Mouse (Mus musculus) ES-E14 (cell line): ENCODE measurements around the gene Ndufv1. TPM values are rescaled to one million over a fixed set of nuclear protein-coding genes. Genes with fewer than 3 reads are reported as not detected.
A peak's percentile ranks its signal among the peaks of the same experiment; 100 is the strongest.

Experiments
- DNase-seq: peaks from one replicate; pipeline ENCODE4 v3.0.0-alpha.2; 2013; ENCODE audit warnings: low read depth, low spot score
- H3K27ac ChIP-seq: 2 replicates; pipeline ENCODE4 v1.5.1; 2012; ENCODE audit warnings: low read depth, mild to moderate bottlenecking, low read length, moderate library complexity, mixed read lengths; ENCODE audit not compliant: poor library complexity, insufficient read depth, severe bottlenecking
- H3K36me3 ChIP-seq: 2 replicates; pipeline ENCODE4 v1.6.1; 2012; ENCODE audit warnings: mild to moderate bottlenecking, low read length, moderate library complexity, mixed read lengths; ENCODE audit not compliant: control insufficient read depth, poor library complexity, insufficient read depth, severe bottlenecking
- H3K4me1 ChIP-seq, 2 experiments: fragments of 150-350 bp in 1 of 2; sonication (generic) in 1 of 2; 2 replicates each; pipeline ENCODE4 v1.6.1; 2012; ENCODE audit warnings: low read length in 2 of 2, mild to moderate bottlenecking in 1 of 2, mixed read lengths in 1 of 2; ENCODE audit not compliant: control insufficient read depth in 2 of 2, insufficient read depth in 2 of 2, poor library complexity in 1 of 2
- H3K4me3 ChIP-seq, 2 experiments: fragments of 150-350 bp in 1 of 2; sonication (generic) in 1 of 2; 2 replicates each; pipeline ENCODE4 v1.5.1; 2012; ENCODE audit warnings: low read length in 2 of 2, low read depth in 1 of 2, mild to moderate bottlenecking in 1 of 2, mixed read lengths in 1 of 2; ENCODE audit not compliant: insufficient read depth in 1 of 2, poor library complexity in 1 of 2, severe bottlenecking in 1 of 2
- H3K9ac ChIP-seq: 2 replicates; pipeline ENCODE4 v1.6.1; 2012; ENCODE audit warnings: low read depth, mild to moderate bottlenecking, low read length, mixed read lengths; ENCODE audit not compliant: poor library complexity, insufficient read depth, severe bottlenecking
- H3K9me3 ChIP-seq: fragments of 150-350 bp; sonication (generic); 2 replicates; pipeline ENCODE4 v1.6.1; 2012; ENCODE audit warnings: low read depth, mild to moderate bottlenecking, low read length; ENCODE audit not compliant: control insufficient read depth, insufficient read depth
- CHD2 ChIP-seq: IDR thresholded peaks from 2 replicates; pipeline ENCODE4 v1.6.1; 2014; ENCODE audit warnings: mild to moderate bottlenecking, low read depth, low read length, inconsistent platforms
- HCFC1 ChIP-seq: IDR thresholded peaks from 2 replicates; pipeline ENCODE4 v1.6.1; 2012; ENCODE audit warnings: low read length, inconsistent platforms, borderline replicate concordance; ENCODE audit not compliant: insufficient read depth
- MAFK ChIP-seq: IDR thresholded peaks from 2 replicates; pipeline ENCODE4 v1.6.1; 2014; ENCODE audit warnings: mild to moderate bottlenecking, low read depth, low read length, inconsistent platforms; ENCODE audit not compliant: insufficient read depth
- ZC3H11A ChIP-seq: IDR thresholded peaks from 2 replicates; pipeline ENCODE4 v1.6.1; 2012; ENCODE audit warnings: low read depth, mild to moderate bottlenecking, inconsistent platforms, low read length, borderline replicate concordance
- ZNF384 ChIP-seq: IDR thresholded peaks from 2 replicates; pipeline ENCODE4 v1.6.1; 2012; ENCODE audit warnings: low read depth, low read length, inconsistent platforms
- in situ Hi-C, 2 experiments: fragments of 600-800 bp; cut with MboI; formaldehyde crosslinking; loops; one replicate each; pipeline ENCODE4 v1.15.1; 2025; ENCODE audit warnings: low sequenced_read_pairs in 2 of 2, inconsistent platforms in 1 of 2; ENCODE audit not compliant: unreplicated experiment in 2 of 2
- total RNA-seq: library from RNA; depleted of rRNA; stranded (reverse); fragments of 300-350 nt; gene quantifications from 2 replicates; pipeline ENCODE4 v1.2.3, GENCODE M21; 2012; rRNA removed

Ndufv1 gene
- total RNA-seq, 1 experiment: 182 TPM

DNA sequence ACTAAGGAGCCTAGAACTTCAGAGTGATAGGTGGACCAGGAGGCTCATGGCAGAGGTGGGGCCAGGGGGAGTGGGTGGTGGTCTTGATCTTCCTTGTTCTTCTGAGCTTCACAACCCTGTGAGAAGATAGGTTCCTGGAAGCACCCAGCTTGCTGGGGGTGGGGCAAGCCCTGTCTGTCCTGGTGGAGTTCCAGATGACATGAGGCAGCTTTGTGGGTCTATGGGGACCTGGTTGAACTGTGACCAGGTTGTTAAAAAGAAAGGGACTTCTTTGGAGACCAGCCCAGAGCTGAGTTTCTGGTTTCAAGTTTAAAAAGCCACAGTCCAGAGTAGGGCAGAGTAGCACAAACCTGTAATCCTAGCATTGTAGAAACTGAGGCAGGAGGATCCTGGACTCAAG, 53.6 kb downstream of the Ndufv1 start:
- in situ Hi-C loops: no loop called here
- no peaks in the 10 kb centered on the region for H3K4me1 ChIP-seq
- no peak overlapping the region for H3K4me3 ChIP-seq
- no peak for DNase-seq
- H3K9me3 ChIP-seq: no peaks in the 10 kb centered on the region
- H3K36me3 ChIP-seq: no peaks in the 10 kb centered on the region
- no peak for TF ChIP-seq CHD2
- TF ChIP-seq ZC3H11A: no peak
- TF ChIP-seq MAFK: no peak
- TF ChIP-seq HCFC1: no peak
- TF ChIP-seq ZNF384: no peak
- H3K9ac ChIP-seq: no peak overlapping the region
- H3K27ac ChIP-seq: no peak overlapping the region

- in situ Hi-C loops: no loop called here
Measured at GRCm38 (mm10) chr19:3958470-3958869, 54.1 kb downstream of the Ndufv1 start, which contains the start of gene Aldh3b3. Gene Aldh3b3 (plus strand): TSS chr19:3958645.

More at GRCm38 (mm10) chr19:3958470-3958869, 54.1 kb downstream of the Ndufv1 start, which contains the start of gene Aldh3b3:
- Histone ChIP-seq H3K36me3 (no peaks in the 10 kb centered on the region), H3K9ac (no peak within 1 kb of the TSS), H3K4me3 (no peak within 1 kb of the TSS), H3K4me1 (no peaks in the 10 kb centered on the region), H3K9me3 (no peaks in the 10 kb centered on the region), H3K27ac (peak within 1 kb of the TSS; percentile 5; the same call in 1 of the 2 replicates)
- TF ChIP-seq CHD2 (no peak), MAFK (no peak), ZNF384 (no peak), HCFC1 (no peak), ZC3H11A (no peak)
- DNase-seq: no peak

Other genes starting within 250 kb of the Ndufv1 start
- gene Kmt5b, start 245.4 kb downstream of the Ndufv1 start, total RNA-seq: 25.9 and 27.2 TPM in 2 replicates
- gene Chka, start 161.0 kb downstream of the Ndufv1 start, total RNA-seq: 79.6 and 86.1 TPM in 2 replicates
- 55.2 and 75.8 TPM in 2 replicates for gene Tcirg1, start 105.7 kb downstream of the Ndufv1 start, total RNA-seq
- gene Ndufs8, start 100.0 kb downstream of the Ndufv1 start, total RNA-seq: 134 and 135 TPM in 2 replicates
- 0.76 and 1.4 TPM in 2 replicates for gene Aldh3b1, start 83.0 kb downstream of the Ndufv1 start, total RNA-seq
- 3.9 and 9.5 TPM in 2 replicates for gene Unc93b1, start 77.6 kb downstream of the Ndufv1 start, total RNA-seq
- not detected in 2 replicates for gene Aldh3b3, start 54.2 kb downstream of the Ndufv1 start, total RNA-seq
- gene Aldh3b2, start 40.5 kb downstream of the Ndufv1 start, total RNA-seq: 0.21 and 0.62 TPM in 2 replicates
- gene Acy3, start 26.2 kb downstream of the Ndufv1 start, total RNA-seq: 2.1 and 2.4 TPM in 2 replicates
- not detected in 2 replicates for gene Tbx10, start 20.1 kb downstream of the Ndufv1 start, total RNA-seq
- gene Nudt8, start 12.2 kb downstream of the Ndufv1 start, total RNA-seq: 22.4 and 27.2 TPM in 2 replicates
- gene Gm49405, start 12.2 kb downstream of the Ndufv1 start, total RNA-seq: 1.9 and 4.0 TPM in 2 replicates
- 4.6 and 12.0 TPM in 2 replicates for gene Doc2g, start 9.5 kb downstream of the Ndufv1 start, total RNA-seq
- gene Gstp1, start 25.2 kb upstream of the Ndufv1 start, total RNA-seq: 121 and 146 TPM in 2 replicates
- 67.4 and 138 TPM in 2 replicates for gene Gstp2, start 33.2 kb upstream of the Ndufv1 start, total RNA-seq
- gene Gstp3, start 46.8 kb upstream of the Ndufv1 start, total RNA-seq: 3.4 and 3.9 TPM in 2 replicates
- gene Cabp2, start 68.8 kb upstream of the Ndufv1 start, total RNA-seq: not detected in 2 replicates
- gene Cdk2ap2, start 84.4 kb upstream of the Ndufv1 start, total RNA-seq: 39.6 and 42.7 TPM in 2 replicates
- 10.5 and 17.2 TPM in 2 replicates for gene Pitpnm1, start 87.2 kb upstream of the Ndufv1 start, total RNA-seq
- gene Aip, start 113.1 kb upstream of the Ndufv1 start, total RNA-seq: 26.9 and 27.9 TPM in 2 replicates
- 0.13 and 0.26 TPM in 2 replicates for gene Gpr152, start 127.0 kb upstream of the Ndufv1 start, total RNA-seq
- 1.3 and 1.8 TPM in 2 replicates for gene Cabp4, start 131.2 kb upstream of the Ndufv1 start, total RNA-seq
- 73.8 and 85.3 TPM in 2 replicates for gene Coro1b, start 135.8 kb upstream of the Ndufv1 start, total RNA-seq
- gene Ptprcap, start 140.8 kb upstream of the Ndufv1 start, total RNA-seq: 9.5 and 15.1 TPM in 2 replicates
- 19.7 and 26.6 TPM in 2 replicates for gene Rps6kb2, start 150.5 kb upstream of the Ndufv1 start, total RNA-seq
- 2.3 and 3.3 TPM in 2 replicates for gene Carns1, start 162.7 kb upstream of the Ndufv1 start, total RNA-seq
- 2.9 and 3.5 TPM in 2 replicates for gene Tbc1d10c, start 178.5 kb upstream of the Ndufv1 start, total RNA-seq
- gene Ppp1ca, start 179.3 kb upstream of the Ndufv1 start, total RNA-seq: 407 and 426 TPM in 2 replicates
- 33.1 and 42.1 TPM in 2 replicates for gene Rad9a, start 188.9 kb upstream of the Ndufv1 start, total RNA-seq
- gene Clcf1, start 201.4 kb upstream of the Ndufv1 start, total RNA-seq: 2.2 and 2.7 TPM in 2 replicates
- not detected in 2 replicates for gene AC109138.7, start 201.6 kb upstream of the Ndufv1 start, total RNA-seq
- 6.2 and 8.7 TPM in 2 replicates for gene Pold4, start 219.1 kb upstream of the Ndufv1 start, total RNA-seq